Mouse (Mus musculus): ENCODE measurements around the gene Odf2l.

- TF ChIP-seq TAL1 (IDR thresholded peaks at IDR 0.05; ENCODE audit: low read length): no peak
- no peak for TF ChIP-seq GATA1 (IDR thresholded peaks at IDR 0.05; ENCODE audit: low read length)
Measured at GRCm38 (mm10) chr3:145080904-145081303, 37.5 kb upstream of the Odf2l start.

Data from erythroblast, embryonic 14.5 days (primary cell).